Mouse (Mus musculus) thymus, adult 2 months (tissue): ENCODE results near the gene Kcnj13.

Source experiments
- CTCF ChIP-seq: fragments of 200-500 bp; IDR thresholded peaks from 2 replicates; pipeline ENCODE4 v1.5.1; 2012; ENCODE audit warnings: mild to moderate bottlenecking, control low read depth, low read length, moderate library complexity, borderline replicate concordance; ENCODE audit not compliant: control insufficient read depth, poor library complexity, insufficient read depth; ENCODE audit errors: extremely low read depth
- POLR2A ChIP-seq: fragments of 200-500 bp; IDR thresholded peaks from 2 replicates; pipeline ENCODE4 v1.6.1; 2012; ENCODE audit warnings: mild to moderate bottlenecking, low read length, control low read depth, moderate library complexity; ENCODE audit not compliant: control insufficient read depth, poor library complexity, insufficient read depth; ENCODE audit errors: extremely low read depth

DNA sequence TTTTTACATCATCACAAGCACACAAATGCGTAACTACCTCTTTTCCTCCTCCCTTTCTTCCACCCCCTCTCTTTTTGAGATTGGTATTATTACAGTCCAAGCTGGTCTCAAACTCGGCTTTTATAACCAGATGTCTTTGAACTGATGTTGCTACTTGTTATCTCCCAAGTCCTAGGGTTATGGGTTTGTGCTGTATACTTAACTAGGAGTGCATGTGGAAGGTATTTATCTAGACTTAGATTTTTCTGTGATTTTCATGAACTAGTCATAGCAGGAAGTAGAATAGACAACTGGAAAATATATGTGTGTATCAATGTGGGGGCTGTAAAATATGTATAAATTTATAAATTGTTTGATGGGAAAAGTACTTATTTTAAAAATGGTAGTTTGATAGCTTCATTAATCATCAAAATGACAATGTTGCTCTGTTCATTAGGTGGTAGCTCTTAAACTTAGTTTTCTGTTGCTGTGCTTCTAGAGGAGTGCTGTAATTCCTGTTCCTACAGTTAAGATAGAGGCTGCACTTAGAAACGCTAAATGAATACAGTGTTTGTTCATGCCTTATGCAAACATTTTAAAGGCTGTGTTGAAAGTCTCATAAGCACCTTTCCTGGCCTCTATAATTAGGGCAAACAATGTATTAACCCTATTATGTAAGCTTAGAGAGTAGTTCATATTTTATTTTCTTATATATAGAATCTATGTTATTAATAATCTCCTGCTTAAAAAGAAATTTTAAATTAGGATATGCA, 909 bp downstream of the Kcnj13 start:
- TF ChIP-seq CTCF (no peak), POLR2A (no peak)
